Mouse (Mus musculus): Measurements from ENCODE around the gene Nrde2.

DNA sequence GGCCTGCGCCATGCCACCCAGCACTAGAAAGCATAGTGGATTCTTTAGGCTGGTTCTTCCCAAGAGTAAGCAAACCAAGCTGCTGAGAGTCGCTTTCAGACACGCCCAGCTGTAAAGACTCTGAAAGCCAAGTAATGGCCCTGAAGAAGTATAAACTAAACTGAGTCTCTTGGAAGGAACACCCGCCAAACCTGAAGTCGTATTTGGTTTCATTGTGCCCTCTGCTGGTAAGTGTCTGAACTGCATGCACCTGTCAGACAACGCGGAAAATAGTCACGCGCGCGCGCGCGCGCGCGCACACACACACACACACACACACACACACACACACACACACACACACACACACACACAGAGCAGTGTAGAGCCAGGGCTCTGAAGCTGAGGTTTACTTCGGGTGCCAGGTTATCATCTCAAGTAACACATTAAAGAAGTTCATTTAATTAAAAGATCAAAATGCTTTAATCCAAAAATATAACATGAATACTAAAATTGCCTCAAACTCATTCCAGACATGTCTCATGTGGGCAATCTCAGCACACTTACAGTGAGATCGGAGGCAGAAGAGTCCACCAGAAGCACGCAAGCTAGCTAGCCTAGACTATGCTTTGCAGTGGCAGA, 53.1 kb downstream of the Nrde2 start:
- TF ChIP-seq EP300 (IDR thresholded peaks at IDR 0.05; ENCODE audit: low read depth) (no peak), CTCF (IDR thresholded peaks at IDR 0.05; ENCODE audit: low read depth) (peak; percentile 86)
